Mouse (Mus musculus): ENCODE results near the gene Gemin6. TPM values are rescaled to one million over a fixed set of nuclear protein-coding genes. Genes with fewer than 3 reads are reported as not detected.

Gene Gemin6
- 3.4 to 6.0 TPM (median 4.7 TPM) in 4 replicates for total RNA-seq (2023; ENCODE audit: inconsistent age)

GRCm38 (mm10) chr17:80224326-80225116, at the start of gene Gemin6:
Gemin6 (plus strand) TSS chr17:80224441.

GRCm38 (mm10) chr17:80206671-80207581, 17.3 kb upstream of the Gemin6 start, which contains the start of the genes Srsf7 and Ttc39d:
Srsf7 (minus strand) TSS chr17:80207307.
Ttc39d (plus strand) TSS chr17:80207460.

Other genes starting within 250 kb of the Gemin6 start
- gene Hnrnpll, start 162.1 kb upstream of the Gemin6 start, total RNA-seq (2023; ENCODE audit: inconsistent age), result 0.38 to 0.57 TPM (median 0.51 TPM) in 3 of 4 replicates, not detected in the other
- gene Galm, start 97.0 kb upstream of the Gemin6 start, total RNA-seq (2023; ENCODE audit: inconsistent age), result 1.5 to 2.2 TPM (median 1.8 TPM) in 4 replicates
- gene Srsf7, start 17.1 kb upstream of the Gemin6 start, total RNA-seq (2023; ENCODE audit: inconsistent age), result 369 to 391 TPM (median 372 TPM) in 4 replicates
- gene Ttc39d, start 17.0 kb upstream of the Gemin6 start, total RNA-seq (2023; ENCODE audit: inconsistent age), result not detected in 4 replicates
- 1.4 to 2.8 TPM (median 1.8 TPM) in 3 of 4 replicates, not detected in the other for gene Morn2, start 65.8 kb downstream of the Gemin6 start, total RNA-seq (2023; ENCODE audit: inconsistent age)
- 39.1 to 45.5 TPM (median 43.1 TPM) in 4 replicates for gene Dhx57, start 66.0 kb downstream of the Gemin6 start, total RNA-seq (2023; ENCODE audit: inconsistent age)
- 0.70 TPM in 1 of 4 replicates, not detected in the others for gene Arhgef33, start 83.0 kb downstream of the Gemin6 start, total RNA-seq (2023; ENCODE audit: inconsistent age)
- not detected in 4 replicates for gene Gm10190, start 149.1 kb downstream of the Gemin6 start, total RNA-seq (2023; ENCODE audit: inconsistent age)

All from B cell, adult (primary cell).